Mouse (Mus musculus) kidney, postnatal 25 days (tissue): ENCODE data around the gene Gm11541.
"Not testable (repeated sequence)": the region's sequence is repeated elsewhere in the genome, so short reads cannot be mapped to it uniquely, and the experiment has no call there.

Experiments
- DNase-seq, 2 experiments: peaks; one replicate each; pipeline ENCODE4 v3.0.0; 2021; ENCODE audit warnings: mixed read lengths in 2 of 2

The Gm11541 gene

GRCm38 (mm10) chr11:94697140-94697539 is 7.2 kb downstream of the Gm11541 start:
- DNase-seq, result no peak

DNA sequence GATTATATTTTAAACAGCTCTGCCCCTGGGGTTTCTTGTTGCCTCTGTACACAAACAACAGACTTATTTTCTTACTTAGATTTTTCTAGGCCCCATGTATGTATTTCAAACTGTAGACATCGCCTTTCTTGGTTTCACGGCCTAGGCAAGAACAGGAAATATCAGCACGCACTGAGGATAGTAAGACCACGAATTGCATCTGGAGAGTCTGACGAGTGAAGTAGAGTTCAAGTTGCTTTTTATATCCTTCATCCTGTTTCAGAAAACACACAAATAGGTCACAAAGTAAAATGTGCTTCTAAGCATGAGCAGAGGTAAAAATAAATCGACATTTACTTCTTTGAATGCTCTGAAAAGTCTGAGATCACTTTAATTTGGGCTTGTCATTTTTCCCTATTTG is 8.8 kb downstream of the Gm11541 start:
- DNase-seq, result no peak

GRCm38 (mm10) chr11:94692502-94692901 is 11.8 kb downstream of the Gm11541 start:
- DNase-seq, result not testable (repeated sequence)

DNA sequence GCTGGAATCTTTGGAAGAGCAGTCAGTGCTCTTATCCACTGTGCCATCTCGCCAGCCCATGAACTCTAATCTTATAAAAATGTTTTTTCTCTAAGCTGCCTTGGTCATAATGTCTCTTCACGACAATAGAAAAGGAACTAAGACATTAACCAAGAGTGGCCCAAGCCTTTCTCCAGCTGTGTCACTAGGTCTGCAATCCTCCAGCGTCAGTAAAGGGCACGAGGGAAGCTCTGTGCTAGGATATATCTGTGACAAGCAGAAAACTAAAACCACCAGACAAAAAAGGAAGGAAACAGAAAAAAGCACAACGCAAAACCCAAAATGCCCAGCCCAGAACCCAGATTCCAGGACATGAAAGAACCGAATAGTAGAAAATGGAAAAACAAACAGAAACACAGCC is 17.1 kb downstream of the Gm11541 start:
- DNase-seq, result no peak

GRCm38 (mm10) chr11:94682427-94682826 is 21.9 kb downstream of the Gm11541 start:
- no peak for DNase-seq

DNA sequence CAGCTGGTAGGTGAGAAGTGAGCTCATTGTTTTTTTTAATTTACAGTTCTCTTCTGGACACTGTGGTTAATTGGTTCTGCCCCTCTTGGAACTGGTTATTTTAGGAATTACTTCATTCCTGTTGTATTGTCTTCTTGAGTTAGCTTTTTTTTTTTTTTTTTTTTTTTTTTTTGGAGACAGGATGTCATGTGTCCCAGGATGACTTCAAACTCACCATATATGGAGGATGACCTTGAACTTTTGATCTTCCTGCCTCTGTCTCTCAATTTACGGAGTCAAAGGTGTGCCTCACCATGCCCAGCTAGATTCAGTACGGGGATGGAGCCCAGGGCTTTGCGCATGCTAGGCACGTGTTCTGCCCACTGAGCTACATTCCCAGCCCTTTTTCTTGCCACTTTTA is 22.7 kb downstream of the Gm11541 start:
- no peak for DNase-seq

DNA sequence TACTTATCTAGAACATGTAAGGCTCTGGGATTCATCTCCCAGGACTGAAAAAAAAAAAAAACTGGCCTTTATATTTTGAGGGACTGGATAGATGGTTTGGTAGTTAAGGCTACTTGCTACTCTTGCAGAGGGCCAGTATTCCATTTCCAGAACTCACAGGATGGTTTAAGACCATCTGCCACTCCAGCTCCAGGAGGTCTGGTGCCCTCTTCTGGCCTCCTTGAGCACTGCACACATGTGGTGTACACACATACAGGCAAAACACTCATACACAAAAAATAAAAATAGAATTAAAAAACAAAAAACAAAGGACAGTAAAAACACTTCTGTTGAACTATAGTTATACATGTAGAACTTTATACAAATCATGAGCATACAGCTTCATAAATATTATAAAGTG is 23.7 kb downstream of the Gm11541 start:
- no peak for DNase-seq

- no peak for DNase-seq
Observed at GRCm38 (mm10) chr11:94677607-94678145, 26.6 kb downstream of the Gm11541 start.

DNA sequence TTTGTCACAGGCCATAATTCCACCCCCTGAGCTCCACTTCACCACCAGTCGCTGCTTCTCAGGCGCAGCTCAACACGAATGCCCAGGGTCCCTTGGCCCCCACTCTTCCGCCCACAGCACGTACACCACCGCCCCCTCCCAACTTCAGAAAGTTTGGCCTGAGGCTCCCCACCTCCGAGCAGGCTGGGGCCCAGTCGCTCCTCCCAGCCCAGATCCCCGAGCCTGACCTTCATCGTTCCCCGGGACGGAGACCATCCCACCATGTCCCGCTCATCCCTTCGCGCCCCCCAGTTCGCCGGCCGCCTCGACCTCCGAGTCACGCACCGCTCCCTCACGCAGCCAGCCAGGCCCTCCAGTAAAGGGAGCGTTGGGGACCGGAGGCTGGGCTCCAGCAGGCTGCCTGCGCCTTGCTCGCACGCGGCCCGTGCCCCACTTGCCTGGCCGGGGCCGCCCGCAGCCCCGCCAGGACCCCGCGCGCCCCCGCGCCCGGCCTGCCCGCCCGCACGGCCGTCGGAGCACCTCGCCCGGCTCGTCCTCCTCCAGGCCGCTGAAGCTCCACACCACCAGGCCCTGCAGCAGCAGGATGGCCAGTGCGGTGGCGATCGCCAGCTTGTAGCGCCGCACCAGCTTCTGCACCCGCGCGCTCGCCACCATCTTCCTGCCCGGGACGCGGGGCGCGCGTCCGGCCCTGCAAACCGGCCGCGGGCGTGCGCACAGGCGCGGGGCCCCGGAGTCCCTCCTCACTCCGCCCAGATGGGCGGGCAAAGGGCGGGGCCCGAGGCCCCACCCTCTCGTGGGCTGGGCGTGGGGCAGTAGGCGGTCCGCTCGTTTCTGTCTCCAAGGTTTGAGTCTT is 27.3 kb downstream of the Gm11541 start, which contains the start of gene Xylt2:
Xylt2 (minus strand) TSS at position 762 of the 853 bp plus-strand sequence.
- peak; percentile 89 to 95 for DNase-seq

DNA sequence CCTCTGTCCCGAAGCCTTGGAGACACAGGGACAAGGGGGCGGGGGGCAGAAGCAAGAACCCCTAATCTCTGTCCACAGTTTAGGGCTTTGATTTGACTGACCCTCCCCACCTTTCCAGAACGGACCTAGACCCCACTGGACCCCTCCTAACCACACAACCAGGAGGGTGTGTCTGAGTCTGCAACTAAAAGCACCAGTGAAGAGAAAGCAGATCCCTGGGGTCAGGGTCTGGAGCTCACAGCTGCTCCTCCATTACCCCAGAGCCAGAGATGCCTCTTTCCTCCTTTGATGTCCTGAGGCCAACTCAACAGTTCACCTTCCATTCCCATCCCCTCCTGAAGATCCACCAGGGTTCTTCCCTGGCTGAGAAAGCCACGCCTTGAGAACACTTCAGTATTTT is 28.0 kb downstream of the Gm11541 start:
- DNase-seq, result no peak

- peak in 1 of 2 experiments; percentile 43 for DNase-seq
Observed at GRCm38 (mm10) chr11:94675446-94675845, 28.9 kb downstream of the Gm11541 start.

GRCm38 (mm10) chr11:94674984-94675383 is 29.3 kb downstream of the Gm11541 start:
- no peak for DNase-seq

- peak; percentile 52 to 80 for DNase-seq
Observed at GRCm38 (mm10) chr11:94665281-94665680, 39.0 kb downstream of the Gm11541 start.

DNA sequence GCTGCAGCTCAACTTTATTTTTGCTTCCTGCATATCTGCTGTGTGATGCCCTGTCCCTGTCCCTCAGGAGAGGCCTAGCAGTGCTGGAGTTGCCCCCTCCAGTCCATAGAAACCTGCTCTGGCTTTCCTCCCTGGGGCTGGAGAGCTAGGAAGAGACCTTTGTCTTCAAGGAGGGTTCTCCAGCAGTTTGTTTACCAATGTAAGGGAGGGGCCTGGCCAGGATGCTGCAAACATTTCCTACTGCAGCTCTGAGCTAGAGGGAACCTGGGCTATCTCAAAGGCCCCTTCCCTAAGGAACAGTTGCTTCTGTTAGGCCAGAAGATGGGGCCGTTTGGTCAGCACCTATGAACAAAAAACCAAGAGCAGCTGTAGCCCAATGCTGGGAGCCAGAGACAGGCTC is 43.0 kb downstream of the Gm11541 start:
- peak in 1 of 2 experiments; percentile 29 for DNase-seq

- DNase-seq, result peak; percentile 89 to 91
Observed at GRCm38 (mm10) chr11:94653663-94654436, 50.4 kb downstream of the Gm11541 start, which contains the start of the genes Mrpl27 and Eme1. TSS of gene Mrpl27 (plus strand) at chr11:94653767. TSS of gene Eme1 (minus strand) at chr11:94653964.

DNA sequence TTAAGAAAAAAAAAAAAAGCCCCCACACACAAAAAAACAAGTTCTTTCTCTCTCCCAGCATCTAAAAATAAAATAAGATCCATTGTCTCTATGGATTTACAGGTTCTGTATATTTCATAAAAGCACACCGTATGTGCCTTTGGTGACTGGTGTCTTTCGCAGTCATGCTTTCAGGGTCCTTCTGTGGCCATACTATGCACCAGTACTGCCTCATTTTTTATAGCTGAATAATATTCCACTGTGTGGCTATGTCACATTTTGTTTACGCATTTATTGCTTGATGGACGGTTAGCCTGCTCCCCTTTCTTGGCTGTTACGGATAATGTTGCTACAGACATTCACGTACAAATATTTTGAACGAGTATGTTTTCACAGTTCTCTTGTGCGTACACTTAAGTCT is 51.3 kb downstream of the Gm11541 start:
- no peak for DNase-seq

DNA sequence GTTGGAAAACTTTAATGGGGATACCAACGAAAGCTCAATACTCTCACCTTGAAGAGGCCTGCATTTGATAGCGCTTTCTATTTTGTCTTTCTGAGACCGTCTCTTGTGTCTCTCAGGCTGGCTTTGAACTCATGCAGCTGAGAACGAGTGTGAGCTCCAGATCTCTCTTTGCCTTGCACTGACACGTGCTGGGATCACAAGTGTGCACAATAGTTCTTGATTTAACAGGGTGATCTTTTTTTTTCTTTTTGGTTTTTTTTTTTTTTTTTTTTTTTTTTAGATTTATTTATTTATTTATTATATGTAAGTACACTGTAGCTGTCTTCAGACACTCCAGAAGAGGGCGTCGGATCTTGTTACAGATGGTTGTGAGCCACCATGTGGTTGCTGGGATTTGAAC is 53.1 kb downstream of the Gm11541 start:
- DNase-seq, result peak in 1 of 2 experiments; percentile 21

- no peak for DNase-seq
Observed at GRCm38 (mm10) chr11:94646457-94646856, 57.8 kb downstream of the Gm11541 start.
